Mouse (Mus musculus): ENCODE data around the gene Ddx5.

The Ddx5 gene

DNA sequence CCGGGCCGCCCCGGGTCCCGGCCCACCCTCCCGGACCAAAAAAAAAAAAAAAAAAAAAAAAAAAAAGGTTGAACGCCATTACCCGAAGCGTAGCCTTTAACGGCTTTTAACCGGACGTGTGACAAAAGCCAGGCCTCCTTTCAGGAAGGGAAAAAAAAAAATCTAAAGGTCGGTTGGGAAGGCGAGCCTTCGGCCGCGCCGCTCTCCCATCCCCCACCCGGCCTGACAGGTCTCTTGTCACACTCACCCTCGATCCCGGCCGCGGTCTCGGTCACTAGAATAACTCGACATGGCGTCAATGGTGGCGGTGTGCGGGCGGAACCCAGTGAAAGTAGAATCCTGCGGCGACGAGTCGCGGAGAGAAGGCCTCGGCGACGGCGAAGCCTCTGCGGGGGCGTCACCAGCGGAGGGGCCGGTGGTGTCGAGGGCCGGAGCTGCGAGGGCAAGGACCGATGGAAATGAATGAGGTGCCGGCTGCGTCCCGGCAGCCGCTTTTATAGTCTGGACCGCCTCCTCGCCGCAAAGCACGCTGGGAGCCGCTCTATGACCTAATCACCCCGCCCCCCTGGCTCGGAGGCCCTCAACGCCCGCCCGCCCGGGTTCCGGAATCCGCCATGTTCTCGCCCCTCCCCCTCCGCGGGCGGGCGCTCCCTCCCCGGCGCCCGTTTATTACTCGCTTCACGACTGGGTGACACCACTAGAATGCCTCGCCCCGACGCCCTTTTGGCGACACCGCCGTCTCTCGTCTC is 785 bp downstream of the Ddx5 start:
- peak; percentile 99 for DNase-seq

DNA sequence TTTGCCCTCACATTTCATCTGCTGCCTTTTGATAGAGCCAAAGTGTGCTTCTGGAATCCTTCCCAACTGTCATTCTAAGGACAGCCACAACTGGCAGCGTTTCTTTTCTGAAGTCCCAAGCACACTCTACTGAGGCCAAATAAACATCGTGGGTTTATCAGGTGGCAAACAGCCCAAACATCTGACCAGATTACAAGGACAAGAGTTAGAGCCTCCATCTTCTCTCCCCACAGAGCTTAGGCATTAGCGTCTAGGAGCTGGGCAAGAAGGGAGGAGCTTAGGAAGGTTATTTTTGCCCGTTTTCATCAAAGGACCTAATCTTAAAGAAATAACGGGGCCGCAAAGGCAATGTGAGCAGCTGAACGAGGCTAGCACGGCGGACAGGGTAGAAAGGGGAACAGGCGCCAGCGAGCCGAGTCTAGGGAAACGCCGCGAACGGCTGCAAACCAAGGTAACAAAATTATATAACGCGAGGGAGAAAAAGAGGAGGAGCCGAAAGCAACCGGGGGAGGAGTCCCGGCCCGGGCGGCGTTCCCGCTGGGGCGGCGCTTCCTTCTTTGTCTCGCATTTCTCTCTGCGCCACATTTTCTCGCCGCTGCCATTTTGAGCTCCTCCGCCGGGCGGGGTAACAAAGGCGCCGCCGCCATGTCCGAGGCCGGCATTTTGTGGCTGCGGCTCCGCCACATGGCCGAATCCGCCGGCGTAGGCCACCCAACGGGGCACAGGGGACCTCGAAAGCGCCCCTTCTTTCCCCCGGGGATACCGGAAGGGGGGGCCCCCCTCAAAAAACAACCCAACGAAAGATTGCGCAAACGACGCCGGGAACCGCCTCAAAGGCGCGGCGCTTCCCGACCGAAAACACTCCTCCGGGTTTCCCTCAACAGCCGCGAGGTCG is 1.6 kb downstream of the Ddx5 start:
- DNase-seq: peak; percentile 91

DNA sequence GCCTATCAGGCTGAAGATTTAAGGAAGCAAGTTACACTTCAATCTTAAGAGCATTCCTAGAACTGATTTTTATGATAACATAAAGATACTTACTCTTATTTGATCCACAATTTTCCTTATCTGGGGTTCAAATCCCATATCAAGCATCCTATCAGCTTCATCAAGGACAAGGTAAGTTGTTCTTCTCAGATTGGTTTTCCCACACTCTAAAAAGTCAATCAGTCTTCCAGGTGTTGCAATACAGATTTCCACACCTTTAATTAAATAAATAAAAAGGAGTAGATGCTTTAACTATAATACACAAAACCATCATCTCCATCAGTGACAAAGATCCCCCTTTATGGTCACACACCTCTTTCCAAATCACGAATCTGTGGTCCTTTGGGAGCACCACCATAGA is 3.9 kb downstream of the Ddx5 start:
- no peak for DNase-seq

DNA sequence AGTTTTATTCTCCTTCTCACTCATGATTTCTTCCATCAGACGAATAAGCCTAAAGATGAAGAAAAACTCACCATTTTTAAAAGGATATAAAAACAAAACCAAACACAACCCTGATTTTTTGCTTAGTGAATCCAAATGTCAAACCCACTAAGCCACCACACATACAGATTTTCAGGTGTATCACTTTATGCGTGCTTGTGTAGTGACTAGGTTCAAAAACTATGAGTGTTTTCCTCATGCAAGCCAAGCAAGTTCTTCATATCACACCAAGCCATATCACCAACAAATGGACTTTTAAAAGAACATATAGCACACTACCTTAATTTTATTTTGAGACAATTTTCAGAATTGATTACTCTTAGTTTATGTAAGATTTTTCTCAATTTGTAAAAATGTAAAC is 4.5 kb downstream of the Ddx5 start:
- peak; percentile 27 for DNase-seq

DNA sequence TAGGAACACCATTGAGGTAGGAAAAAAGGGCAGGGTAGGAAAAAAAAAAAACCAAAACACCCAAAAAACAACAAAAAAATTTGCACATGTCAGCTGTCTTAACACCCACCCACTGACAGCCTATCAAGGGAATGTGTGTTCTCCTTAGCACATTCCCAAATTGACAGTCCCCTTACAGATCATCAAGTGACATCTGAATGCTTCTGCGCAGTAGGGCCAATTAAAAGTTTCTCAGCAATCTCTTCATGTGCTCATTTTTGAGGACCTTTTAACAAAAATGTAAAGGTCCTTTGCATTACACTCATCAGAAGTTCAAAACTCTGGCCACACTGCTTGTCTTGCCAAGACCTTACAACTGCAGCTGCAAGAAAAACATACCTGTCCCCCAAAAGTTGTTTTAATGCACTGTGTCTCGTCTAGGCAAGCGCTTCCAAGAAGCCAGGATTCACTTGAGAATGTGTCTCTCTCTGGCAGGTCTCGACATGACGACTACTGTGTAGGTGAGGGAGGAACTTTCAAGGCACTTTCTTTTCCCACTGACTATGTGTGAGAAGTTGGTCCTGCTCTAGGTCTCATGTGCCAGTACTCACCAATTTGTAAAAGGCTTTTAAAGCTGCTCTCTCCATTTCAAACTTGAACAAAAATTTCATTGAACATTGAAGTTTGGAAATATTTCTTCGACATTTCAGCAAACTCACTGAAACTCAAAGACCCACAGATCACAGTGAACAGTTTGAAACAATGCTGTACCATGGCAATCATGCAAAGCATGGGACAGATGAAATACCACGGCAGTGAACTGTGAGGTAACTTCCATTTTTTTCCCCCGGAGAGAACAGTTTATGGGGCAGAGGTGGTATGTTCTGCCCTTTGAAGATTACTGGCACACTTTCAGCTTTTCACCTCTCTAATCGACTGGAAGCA is 5.9 kb downstream of the Ddx5 start:
- no peak for DNase-seq

DNA sequence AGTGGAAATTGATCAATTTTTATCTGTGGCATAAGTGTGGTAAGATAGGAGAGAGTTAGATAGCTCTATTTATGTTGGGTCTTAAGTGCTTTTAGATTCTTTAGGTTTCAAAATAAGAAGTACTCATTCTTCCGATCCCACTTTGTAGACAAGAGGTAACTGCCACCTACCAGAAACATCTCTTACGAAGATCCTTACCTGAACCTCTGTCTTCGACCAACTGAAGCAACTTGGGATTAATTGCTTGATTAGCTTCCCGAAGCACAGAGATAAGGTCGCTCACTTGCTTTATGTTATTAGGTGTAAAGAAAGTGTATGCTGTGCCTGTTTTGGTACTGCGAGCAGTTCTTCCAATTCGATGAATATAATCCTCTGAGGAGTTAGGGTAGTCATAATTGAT is 6.7 kb downstream of the Ddx5 start:
- peak; percentile 23 for DNase-seq

DNA sequence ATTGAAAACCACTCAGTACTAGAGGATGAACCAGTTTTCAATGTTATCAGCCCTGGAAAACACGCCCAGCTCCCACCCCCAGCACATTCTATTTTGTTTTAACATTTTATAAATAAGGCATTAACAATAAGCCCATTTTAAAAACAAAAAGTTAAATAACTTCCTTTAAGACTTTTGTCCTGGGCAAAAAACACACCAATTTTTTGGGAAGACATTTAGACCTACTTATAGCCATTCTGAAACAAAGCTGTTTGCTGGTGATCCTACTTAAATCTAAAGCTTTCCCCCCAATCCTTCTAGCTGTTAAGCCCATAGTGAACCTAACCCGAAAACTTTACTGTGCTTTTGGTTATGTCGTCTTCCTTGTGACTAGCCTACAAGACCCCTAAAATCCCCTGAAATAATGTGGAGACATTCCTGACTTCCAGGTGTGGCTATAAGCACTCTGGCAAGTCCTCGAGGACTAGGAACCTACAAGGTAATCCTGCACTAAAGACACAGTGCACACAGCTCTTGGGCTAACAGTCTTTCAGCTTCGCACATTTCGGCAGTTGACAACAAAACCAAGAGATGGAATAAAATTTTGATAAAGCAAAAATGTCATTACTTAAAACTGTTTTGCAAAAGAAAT is 8.3 kb downstream of the Ddx5 start:
- DNase-seq: peak; percentile 27

DNA sequence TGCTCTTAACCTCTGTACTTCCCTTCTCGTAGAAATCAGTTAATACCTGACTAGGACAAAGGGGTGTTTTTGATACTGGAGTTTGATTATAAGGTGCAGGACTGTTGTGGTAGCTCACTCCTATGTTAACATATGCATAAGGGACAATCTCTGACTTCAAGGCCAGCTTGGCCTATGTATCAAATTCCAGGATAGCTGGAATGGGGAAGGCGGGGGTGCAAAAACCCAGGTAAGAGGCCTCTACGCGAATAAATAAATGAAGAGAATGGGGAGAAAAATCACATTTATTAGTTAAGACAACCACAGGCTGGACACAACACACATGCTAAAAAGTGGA is 8.9 kb downstream of the Ddx5 start:
- DNase-seq: no peak

DNA sequence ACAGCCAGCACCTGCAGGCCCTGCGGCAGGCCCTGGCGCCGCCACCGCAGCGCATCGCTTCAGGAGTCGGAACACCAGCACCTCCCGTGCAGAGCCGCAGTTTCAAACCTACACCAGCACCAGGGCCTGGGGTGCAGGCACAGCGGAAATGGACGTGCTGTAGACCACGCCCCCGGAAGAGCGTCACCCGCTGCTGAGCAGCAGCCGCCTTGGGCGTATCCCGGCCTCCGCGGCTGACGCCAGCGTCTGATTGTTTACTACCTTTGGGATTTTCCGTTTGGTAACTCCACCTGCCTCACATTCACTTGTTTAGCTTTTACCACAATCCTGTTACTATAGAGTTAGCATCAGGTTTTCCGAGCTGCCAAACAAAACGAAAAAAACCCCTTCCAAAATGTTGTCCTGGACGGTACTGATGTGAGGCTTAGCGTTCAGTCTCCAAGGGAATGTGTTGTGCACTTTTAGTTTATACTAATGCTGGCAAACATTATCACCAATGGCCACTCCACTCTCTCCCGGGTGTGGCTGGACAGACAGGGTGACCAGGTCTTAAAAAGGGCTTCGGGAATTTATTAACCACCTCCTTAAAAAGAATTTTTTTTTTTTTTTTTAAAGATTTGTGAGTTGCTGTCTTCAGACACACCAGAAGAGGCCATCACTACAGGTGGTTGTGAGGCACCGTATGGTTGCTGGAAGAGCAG is 9.4 kb downstream of the Ddx5 start, which contains the start of gene Polg2:
Gene Polg2, minus strand, starts transcription at position 150 of the 701 bp plus-strand sequence.
- DNase-seq: peak; percentile 86

DNA sequence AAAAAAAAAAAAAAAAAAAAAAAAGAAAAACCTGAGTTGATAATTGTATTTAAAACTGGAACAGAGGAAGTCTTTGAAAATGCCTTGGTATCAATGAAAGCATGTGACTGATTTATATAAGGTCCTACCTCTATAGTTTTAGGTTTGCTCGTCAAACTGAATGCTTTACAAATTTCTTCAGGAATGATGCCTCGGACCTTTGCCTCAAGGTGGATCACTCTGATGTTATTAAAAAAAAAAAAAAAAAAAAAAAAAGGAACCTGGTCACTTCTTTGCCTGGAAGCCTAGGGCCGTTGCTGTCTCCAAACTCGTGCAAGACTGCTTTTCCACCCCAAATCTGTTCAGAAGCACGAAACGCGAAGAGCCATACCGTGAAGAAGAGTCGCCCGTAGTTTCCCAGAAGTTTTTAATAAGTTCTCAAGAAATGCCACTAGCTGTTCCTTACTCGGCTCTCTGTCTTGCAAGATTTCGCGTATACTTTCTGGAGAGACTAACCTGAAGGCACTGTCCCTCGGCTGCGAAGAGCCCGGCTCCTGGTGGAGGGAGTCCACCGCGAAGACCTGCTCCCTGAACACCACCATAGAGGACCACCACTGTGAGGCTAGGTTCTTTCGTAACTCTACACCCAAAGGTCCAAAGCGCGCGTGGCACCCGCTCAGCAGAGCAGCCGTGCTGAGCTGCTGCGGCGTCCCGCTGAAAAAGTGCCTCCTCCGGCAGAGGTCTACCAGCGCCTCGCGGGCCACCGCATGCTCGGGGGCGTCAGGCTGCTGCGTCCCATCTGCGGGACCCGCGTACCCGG is 10.2 kb downstream of the Ddx5 start:
- no peak for DNase-seq

DNA sequence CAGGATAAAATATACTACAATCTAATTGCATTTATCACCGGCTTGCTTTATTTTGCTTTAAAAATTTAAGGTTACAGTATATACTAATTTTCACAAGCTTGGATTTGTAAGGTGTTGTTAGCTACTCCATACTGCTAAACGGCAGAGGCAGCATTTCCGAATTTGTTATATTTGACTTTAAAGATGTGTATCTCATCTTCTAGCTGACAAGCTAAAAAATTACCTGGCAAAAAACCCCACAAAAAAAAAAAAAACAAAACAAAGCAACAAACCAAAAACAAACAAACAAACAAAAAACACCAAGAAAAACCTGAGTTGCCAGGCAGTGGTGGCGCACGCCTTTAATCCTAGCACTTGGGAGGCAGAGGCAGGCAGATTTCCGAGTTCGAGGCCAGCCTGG is 10.9 kb downstream of the Ddx5 start:
- no peak for DNase-seq

DNA sequence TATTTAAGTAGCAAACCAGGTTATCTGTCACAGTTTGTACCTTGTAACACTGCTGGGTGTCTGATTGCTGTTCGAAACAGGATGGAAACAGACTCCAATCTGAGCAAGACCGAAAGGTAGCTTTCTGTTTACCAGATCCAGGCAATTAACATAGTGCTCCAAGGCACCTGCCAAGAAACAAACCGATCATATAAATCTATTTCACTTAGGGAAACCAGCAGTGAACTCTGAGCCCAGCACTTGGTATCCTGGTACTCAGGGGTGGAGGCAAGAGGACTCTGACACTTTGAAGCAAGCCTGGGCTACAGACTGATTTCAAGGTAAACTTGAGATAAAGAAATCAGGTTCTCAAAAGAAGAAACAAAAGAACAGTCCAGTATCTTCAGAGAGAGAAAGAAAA is 11.6 kb downstream of the Ddx5 start:
- DNase-seq: peak; percentile 22

DNA sequence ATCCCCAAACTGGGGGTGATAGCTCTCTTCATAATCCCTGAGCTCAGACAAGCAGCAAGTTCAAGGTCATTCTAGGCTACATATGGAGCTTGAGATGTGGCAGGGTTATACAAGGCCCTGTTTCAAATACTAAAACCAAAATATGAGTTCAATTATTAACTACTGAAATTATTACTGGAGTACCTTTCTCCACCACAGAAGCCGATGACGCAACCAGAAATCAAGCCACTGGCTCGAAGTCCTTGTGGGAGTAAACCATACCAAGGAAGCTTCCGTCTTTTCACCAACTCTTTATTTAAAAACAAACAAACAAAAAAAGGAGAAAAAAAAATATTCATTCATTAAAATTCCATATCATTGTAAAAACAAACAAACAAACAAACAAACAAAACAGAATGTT is 12.0 kb downstream of the Ddx5 start:
- DNase-seq: peak; percentile 21

DNA sequence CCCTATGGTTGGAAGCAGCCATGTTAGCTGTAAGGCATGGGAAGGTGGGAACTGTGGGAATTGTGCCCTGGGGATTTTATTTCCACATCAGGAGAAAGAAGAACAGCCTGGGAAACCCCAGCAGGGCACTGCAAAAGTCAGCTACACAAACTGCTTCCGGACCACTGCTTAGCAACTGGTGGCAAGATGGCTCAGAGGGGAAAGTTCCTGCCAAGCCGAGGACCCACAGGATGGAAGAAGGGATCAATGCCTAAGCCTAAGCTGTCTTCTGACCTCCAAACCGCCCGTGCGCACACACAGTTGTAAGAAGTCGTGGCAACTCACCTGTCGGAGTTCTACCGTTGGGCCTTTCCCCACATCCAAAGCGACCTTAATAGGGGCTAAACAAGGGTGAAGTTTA is 15.9 kb downstream of the Ddx5 start:
- no peak for DNase-seq

DNA sequence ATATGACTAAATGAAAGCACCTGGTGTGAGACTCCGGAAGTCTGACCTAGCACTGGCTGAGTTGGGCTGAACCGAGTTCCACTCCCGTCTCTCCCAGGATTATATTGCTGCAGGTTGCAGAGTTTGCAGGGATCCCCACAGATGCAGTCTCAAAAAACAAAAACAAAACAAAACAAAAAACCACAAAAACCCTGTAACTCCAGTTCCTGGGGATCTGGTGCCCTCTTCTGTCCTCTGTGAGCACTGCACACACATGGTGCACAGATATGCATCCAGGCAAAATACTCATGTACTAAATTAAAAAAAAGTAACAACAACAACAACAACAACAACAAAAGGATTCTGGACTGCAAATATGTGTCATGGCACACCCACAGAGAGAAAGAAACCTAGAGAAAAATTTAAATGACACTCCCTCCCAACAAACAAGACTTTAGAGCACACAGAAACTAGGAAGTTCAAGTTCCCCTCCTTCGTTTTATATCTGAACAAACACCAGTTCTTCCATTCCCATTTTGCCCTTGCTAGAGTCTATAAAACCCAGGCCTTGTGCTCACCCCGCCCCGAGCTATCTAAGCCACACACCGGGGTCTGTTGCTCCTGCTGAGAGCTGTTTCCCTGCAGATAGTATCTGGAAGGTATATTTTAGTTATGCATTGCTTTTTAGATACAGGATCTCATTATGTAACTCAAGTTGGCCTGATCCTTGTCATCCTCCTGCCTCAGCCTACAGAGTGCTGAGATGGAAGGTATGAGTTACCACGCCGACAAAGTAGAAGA is 18.6 kb downstream of the Ddx5 start:
- DNase-seq: no peak

DNA sequence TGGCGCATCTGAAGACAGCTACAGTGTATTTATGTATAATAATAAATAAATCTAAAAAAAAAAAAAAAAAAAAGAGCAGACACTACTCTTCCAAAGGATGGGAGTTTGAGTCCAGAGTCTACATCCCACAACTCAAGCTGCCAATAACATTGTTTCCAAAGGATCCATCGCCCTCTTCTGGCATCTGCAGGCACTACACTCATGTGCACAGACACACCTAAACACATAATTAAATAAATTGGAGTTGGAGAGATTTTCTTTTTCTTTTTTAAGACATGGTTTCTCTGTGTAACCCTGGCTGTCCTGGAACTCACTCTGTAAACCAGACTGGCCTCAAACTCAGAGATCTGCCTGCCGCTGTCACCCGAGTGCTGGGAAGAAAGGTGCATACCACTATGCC is 21.5 kb downstream of the Ddx5 start:
- DNase-seq: no peak

DNA sequence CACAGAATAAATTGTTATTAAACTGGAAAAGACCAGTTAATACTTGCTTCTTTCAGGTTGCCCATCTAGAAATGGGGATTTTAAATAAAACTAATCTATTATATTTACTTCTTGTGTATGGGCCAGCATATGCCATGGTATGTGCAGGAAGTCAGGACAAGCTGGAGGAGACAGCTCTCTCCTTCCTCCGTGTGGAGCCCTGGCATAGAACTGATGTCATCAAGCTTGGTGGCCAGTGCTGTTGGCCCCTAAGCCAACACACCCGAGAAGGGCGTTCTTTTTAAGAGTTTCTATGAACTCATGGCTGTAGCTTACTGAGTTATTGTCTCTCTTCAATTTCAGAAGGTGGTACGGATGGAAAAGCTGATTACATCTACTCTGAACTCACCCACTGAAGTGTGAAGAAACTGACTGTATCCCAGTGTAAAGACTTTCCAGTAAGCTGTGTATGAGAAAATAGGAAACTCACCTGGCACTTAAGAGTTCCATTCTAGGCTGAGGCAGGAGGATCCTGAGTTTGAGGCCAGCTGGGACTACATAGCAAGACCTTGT is 22.3 kb downstream of the Ddx5 start:
- DNase-seq: no peak

DNA sequence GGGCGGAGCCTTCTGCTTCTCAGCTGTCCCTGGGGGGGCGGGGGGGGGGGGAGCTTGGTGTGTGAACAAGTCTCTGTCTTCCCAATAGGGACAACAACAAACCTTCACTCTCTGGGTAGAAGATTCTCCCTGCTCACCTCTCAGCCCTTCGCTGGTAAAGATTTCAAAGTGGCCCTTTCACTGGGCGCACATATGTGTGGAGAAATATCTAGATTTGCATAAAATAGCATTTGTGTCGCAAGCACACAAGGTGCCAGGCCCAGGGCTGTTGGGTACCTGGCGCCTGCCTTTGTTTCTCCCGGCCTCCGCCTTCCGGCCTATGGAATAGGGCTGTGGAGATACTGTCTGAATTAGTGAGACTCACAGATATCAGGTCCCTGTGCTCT is 26.2 kb downstream of the Ddx5 start:
- DNase-seq: no peak

DNA sequence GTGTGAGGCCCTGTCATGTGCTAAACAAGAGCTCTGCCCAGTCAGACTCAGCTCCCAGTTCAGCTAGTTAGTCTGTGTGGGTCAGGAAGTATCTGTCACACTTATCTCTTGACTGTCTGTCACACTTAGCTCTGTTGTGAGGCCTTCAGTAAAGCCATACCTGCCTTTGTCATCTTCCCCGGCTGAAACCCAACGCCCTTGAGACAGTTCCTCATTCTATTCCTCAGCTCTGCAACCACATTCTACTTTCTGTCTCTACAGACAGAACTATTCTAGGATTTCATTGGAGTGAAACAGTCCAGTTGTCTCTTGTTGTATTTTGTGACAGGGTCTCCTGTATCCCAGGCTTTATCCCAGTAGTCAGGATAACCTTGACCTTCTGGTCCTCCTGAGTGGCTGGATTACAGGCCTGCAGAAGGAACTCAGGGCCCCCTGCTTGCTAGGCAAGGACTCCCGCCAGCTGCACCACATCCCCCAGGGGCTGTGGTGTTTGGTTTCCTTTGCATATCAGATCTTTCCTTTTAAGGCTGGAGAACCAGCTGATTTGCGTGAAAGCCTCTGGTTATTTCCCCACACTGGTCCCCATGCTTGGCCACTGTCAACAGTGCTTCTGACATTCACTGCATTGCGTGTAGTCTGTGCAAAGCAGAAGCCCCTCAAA is 26.7 kb downstream of the Ddx5 start:
- no peak for DNase-seq

DNA sequence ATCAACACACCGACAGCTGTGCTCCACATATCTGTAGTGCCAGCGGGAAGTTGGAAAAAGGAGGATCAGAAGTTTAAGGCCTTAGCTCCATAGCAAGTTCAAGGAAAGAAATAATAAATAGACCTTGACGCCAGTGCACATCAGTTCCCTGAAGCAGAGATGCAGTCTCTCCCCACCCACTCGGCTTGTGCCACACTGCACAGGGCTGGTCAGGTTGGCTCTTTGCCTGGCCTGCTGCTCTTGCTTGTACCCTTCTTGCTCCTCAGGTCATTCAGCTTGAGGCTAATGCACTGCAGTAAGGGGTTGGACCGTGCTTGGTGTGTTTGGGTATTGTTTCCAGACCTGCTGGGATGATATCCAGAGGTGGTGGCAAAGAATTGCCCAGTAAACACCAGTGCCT is 28.5 kb downstream of the Ddx5 start:
- DNase-seq: no peak
